Mouse (Mus musculus) forebrain, embryonic 12.5 days (tissue): ENCODE measurements at regions not wholly inside any gene's neighbourhood (a gene's known extent, or its start where the extent isn't known, plus 50 kb on each side); places are given as distances from the start of the nearest gene placed in this dataset.

Experiments used
- ATAC-seq: fragments of 200-750 bp; cut with Nextera tagmentation; 2 replicates; pipeline ENCODE4 v1.8.0; 2017; ENCODE audit warnings: moderate TSS enrichment; ENCODE audit not compliant: low FRiP score
- H3K27ac ChIP-seq: fragments of 300-500 bp; sonication (generic); 2 replicates; pipeline ENCODE4 v1.5.1; 2016; ENCODE audit warnings: mild to moderate bottlenecking
- H3K27me3 ChIP-seq: fragments of 300-500 bp; sonication (generic); 2 replicates; pipeline ENCODE4 v1.6.1; 2016; ENCODE audit warnings: mild to moderate bottlenecking
- H3K36me3 ChIP-seq: fragments of 300-500 bp; sonication (generic); replicated peaks from 2 replicates; pipeline ENCODE4 v1.6.1; 2016; ENCODE audit warnings: mild to moderate bottlenecking
- H3K4me1 ChIP-seq: fragments of 300-500 bp; sonication (generic); 2 replicates; pipeline ENCODE4 v1.6.1; 2016
- H3K4me2 ChIP-seq: fragments of 300-500 bp; sonication (generic); 2 replicates; pipeline ENCODE4 v1.6.1; 2016; ENCODE audit warnings: mild to moderate bottlenecking, moderate library complexity
- H3K4me3 ChIP-seq: fragments of 300-500 bp; sonication (generic); replicated peaks from 2 replicates; pipeline ENCODE4 v1.5.1; 2016; ENCODE audit warnings: mild to moderate bottlenecking
- H3K9ac ChIP-seq: fragments of 300-500 bp; sonication (generic); 2 replicates; pipeline ENCODE4 v1.6.1; 2016; ENCODE audit warnings: mild to moderate bottlenecking
- H3K9me3 ChIP-seq: fragments of 300-500 bp; sonication (generic); 2 replicates; pipeline ENCODE4 v1.6.1; 2016
- WGBS: fragments of 180-500 bp; shearing (Covaris S2); methylation state at CpG from one replicate; pipeline ENCODE4 v1.1.7; 2016; 5-methylcytosine and 5-hydroxymethylcytosine counted together

GRCm38 (mm10) chr6:105090882-105091281 is 586.6 kb upstream of the Cntn4 start:
- Histone ChIP-seq H3K4me3 (no peak overlapping the region), H3K36me3 (no peaks in the 10 kb centered on the region), H3K4me2 (no peak overlapping the region), H3K4me1 (no peaks in the 10 kb centered on the region), H3K27ac (no peak overlapping the region), H3K27me3 (no peaks in the 10 kb centered on the region), H3K9me3 (no peaks in the 10 kb centered on the region), H3K9ac (no peak overlapping the region)
- ATAC-seq = 0 out of 2 replicates have a peak, but pooled peaks have one; percentile 33
- 19% methylated on average over 1 of the region's 1 CpGs for WGBS
